Mouse (Mus musculus) kidney, adult 2 months (tissue): Measurements from ENCODE around the gene Usp53.

Experiments
- CTCF ChIP-seq: fragments of 200-500 bp; conservative IDR thresholded peaks from 2 replicates; pipeline ENCODE4 v1.5.1; 2011; ENCODE audit warnings: low read depth, mild to moderate bottlenecking, control low read depth, low read length, moderate library complexity, mixed read lengths; ENCODE audit not compliant: insufficient read depth, insufficient read length
- POLR2A ChIP-seq: fragments of 200-500 bp; IDR thresholded peaks from one replicate; pipeline ENCODE4 v1.6.1; 2011; ENCODE audit warnings: low read depth, low read length, control low read depth

DNA sequence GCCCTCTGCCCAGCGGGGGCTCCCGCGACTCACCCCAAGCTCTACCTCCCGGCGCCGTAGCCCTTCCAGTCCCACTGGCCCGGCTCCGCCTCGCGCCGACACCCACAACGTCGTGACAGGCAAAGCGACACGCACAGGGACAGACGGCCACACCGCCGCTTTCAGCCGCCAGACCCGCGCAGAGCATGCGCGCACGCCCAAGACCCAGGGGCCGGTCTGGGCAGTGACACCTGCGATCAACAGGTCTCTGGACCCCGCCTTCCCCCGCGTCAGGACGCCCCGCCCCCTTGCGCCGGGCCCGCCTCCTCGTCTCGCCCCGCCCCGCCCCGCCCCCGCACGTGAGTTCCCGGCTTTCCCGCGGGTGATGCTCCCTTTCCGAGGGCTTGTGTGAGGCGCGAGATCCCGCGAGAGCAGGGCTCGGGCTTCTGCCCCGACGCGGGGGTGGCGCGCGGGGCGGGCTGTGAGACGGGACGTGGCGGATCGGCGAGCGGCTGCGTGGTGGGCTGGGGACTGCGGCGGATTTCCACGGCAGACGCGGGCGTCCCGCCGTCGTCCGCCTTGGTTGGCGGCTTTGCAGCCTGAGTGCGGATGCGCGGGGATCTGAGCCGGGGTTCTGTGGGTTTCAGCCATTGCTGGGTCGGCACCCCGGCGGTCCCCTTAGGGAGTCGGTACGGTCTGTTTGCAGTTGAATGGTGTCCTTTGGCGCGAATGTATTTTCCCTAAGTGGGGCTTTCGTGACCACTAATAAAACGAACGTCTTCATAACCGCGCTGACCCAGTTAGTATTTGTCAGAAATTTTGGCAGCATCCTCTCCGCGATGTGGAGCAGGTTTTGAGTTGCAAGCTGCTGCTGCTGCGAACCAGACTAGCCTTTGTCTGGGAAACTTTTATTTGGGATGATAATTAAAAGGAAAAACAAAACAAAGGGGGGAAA is at the start of gene Usp53:
- peak; percentile 68 for TF ChIP-seq POLR2A
- TF ChIP-seq CTCF = no peak
